Mouse (Mus musculus): ENCODE measurements at regions not wholly inside any gene's neighbourhood (a gene's known extent, or its start where the extent isn't known, plus 50 kb on each side); places are given as distances from the start of the nearest gene placed in this dataset.

- H3K27me3 ChIP-seq (ENCODE audit: control insufficient read depth, insufficient read depth, low read length) = no peaks in the 10 kb centered on the region
- H3K4me3 ChIP-seq (replicated peaks; ENCODE audit: insufficient read depth, low read depth, low read length) = no peak overlapping the region
- no peak overlapping the region for H3K27ac ChIP-seq (ENCODE audit: insufficient read depth, low read length)
- no peak for DNase-seq
- WGBS = 36% methylated on average over 7 of the region's 7 CpGs
- H3K4me1 ChIP-seq (ENCODE audit: control insufficient read depth, insufficient read depth, low read length) = no peaks in the 10 kb centered on the region
- TF ChIP-seq CTCF (IDR thresholded peaks at IDR 0.05; ENCODE audit: borderline replicate concordance, insufficient read depth, low read depth, low read length) (no peak), POLR2A (IDR thresholded peaks at IDR 0.05; ENCODE audit: borderline replicate concordance, insufficient read depth, low read length) (no peak)
Observed at GRCm38 (mm10) chr8:102978161-102978581, 192.7 kb upstream of the Cdh11 start.

- TF ChIP-seq CTCF (IDR thresholded peaks at IDR 0.05; ENCODE audit: borderline replicate concordance, insufficient read depth, low read depth, low read length) = no peak
- TF ChIP-seq POLR2A (IDR thresholded peaks at IDR 0.05; ENCODE audit: borderline replicate concordance, insufficient read depth, low read length) = no peak
- Histone ChIP-seq H3K4me1 (ENCODE audit: control insufficient read depth, insufficient read depth, low read length) (no peaks in the 10 kb centered on the region), H3K27me3 (ENCODE audit: control insufficient read depth, insufficient read depth, low read length) (no peaks in the 10 kb centered on the region), H3K27ac (ENCODE audit: insufficient read depth, low read length) (no peak overlapping the region), H3K4me3 (replicated peaks; ENCODE audit: insufficient read depth, low read depth, low read length) (no peak overlapping the region)
- no peak for DNase-seq
- WGBS = 62% methylated on average over 3 of the region's 3 CpGs
Observed at GRCm38 (mm10) chr8:102983220-102983909, 197.9 kb upstream of the Cdh11 start.

DNA sequence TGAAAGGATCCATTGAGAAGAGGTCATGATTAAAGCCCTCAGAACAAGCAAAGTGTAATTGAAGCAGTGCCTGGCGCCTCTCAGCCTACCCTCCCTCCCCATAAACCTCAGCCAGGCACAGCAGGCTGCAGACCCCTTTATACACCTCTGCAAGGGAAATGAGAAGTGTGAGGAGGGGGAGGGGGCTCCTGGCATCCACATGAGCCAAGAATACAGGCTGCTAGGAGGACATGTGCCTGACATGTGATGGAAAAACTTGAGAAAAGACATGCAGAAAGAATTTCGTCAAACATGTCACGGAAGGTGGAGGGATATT is 198.4 kb upstream of the Cdh11 start:
- TF ChIP-seq POLR2A (IDR thresholded peaks at IDR 0.05; ENCODE audit: borderline replicate concordance, insufficient read depth, low read length) (no peak), CTCF (IDR thresholded peaks at IDR 0.05; ENCODE audit: borderline replicate concordance, insufficient read depth, low read depth, low read length) (no peak)
- H3K4me1 ChIP-seq (ENCODE audit: control insufficient read depth, insufficient read depth, low read length) = no peaks in the 10 kb centered on the region
- H3K27ac ChIP-seq (ENCODE audit: insufficient read depth, low read length) = no peak overlapping the region
- no peak for DNase-seq
- 24% methylated on average over 3 of the region's 3 CpGs for WGBS
- no peak overlapping the region for H3K4me3 ChIP-seq (replicated peaks; ENCODE audit: insufficient read depth, low read depth, low read length)
- H3K27me3 ChIP-seq (ENCODE audit: control insufficient read depth, insufficient read depth, low read length) = no peaks in the 10 kb centered on the region

DNA sequence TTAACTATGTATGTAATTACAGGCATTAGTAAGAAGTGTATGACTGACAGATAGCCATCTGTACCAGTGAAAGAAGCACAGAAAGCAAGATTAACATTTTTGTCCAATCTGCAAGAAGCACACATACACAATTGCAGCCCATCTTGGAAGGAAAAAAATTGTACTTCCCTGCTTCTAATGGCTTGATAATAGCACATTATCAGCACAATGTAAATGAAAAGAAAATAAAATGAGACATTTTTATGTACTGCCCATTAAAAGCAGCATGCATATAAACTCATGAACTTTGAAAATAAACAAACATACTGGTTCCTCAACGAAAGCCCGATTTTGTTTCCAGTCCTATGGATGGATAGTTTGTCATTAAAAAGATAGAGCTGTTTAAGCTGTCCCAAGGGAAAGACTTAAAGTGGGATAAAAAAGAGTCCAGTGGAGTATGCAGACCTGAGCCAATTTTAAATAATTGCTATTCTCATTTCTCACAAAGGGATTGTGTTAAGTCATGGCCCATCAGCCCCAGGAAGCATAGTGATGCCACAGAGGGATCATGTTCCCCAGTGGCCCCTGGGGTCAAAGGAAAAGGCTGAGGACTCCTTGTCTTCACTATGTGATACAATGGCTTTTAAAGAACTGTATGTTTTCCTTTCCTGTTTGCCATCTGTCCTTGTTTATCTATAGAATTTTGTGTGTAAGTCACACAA is 222.0 kb upstream of the Cdh11 start:
- Histone ChIP-seq H3K27ac (ENCODE audit: insufficient read depth, low read length) (no peak overlapping the region), H3K27me3 (ENCODE audit: control insufficient read depth, insufficient read depth, low read length) (no peaks in the 10 kb centered on the region), H3K4me3 (replicated peaks; ENCODE audit: insufficient read depth, low read depth, low read length) (no peak overlapping the region), H3K4me1 (ENCODE audit: control insufficient read depth, insufficient read depth, low read length) (no peaks in the 10 kb centered on the region)
- 37% methylated on average over 2 of the region's 2 CpGs for WGBS
- TF ChIP-seq CTCF (IDR thresholded peaks at IDR 0.05; ENCODE audit: borderline replicate concordance, insufficient read depth, low read depth, low read length) = no peak
- TF ChIP-seq POLR2A (IDR thresholded peaks at IDR 0.05; ENCODE audit: borderline replicate concordance, insufficient read depth, low read length) = no peak
- no peak for DNase-seq

GRCm38 (mm10) chr8:103019121-103019520 is 233.7 kb upstream of the Cdh11 start:
- DNase-seq = peak; percentile 8 to 10

GRCm38 (mm10) chr8:103023237-103023636 is 237.8 kb upstream of the Cdh11 start:
- 84% methylated on average over 1 of the region's 1 CpGs for WGBS
- H3K27me3 ChIP-seq (ENCODE audit: control insufficient read depth, insufficient read depth, low read length) = no peaks in the 10 kb centered on the region

More at GRCm38 (mm10) chr8:103019121-103019520, 233.7 kb upstream of the Cdh11 start:
- H3K4me1 ChIP-seq (ENCODE audit: control insufficient read depth, insufficient read depth, low read length) = no peaks in the 10 kb centered on the region
- no peak for TF ChIP-seq CTCF (IDR thresholded peaks at IDR 0.05; ENCODE audit: borderline replicate concordance, insufficient read depth, low read depth, low read length)
- no peak for TF ChIP-seq POLR2A (IDR thresholded peaks at IDR 0.05; ENCODE audit: borderline replicate concordance, insufficient read depth, low read length)
- 2% methylated on average over 4 of the region's 4 CpGs for WGBS
- no peaks in the 10 kb centered on the region for H3K27me3 ChIP-seq (ENCODE audit: control insufficient read depth, insufficient read depth, low read length)
- no peak overlapping the region for H3K4me3 ChIP-seq (replicated peaks; ENCODE audit: insufficient read depth, low read depth, low read length)
- H3K27ac ChIP-seq (ENCODE audit: insufficient read depth, low read length) = no peak overlapping the region

DNA sequence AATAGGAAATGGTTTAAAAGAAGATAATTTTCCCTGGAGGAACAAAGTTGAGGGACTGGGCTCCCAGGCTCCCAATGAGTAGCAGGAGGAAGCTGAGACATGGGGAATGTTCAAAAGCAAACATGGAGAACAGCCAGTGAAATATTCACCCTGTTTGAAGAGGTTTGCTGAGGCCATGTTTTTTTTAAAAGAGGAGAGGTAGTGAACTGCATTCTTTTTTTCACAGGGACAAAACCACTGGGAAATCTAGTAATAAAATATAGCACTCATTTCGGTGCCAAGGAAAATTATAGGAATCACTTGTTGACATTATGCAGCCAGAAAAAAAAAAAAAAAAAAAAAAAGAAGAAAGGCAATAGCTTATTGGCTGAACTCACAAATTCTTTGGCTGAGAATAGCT is 246.3 kb upstream of the Cdh11 start:
- 95% methylated on average over 1 of the region's 1 CpGs for WGBS
- Histone ChIP-seq H3K4me3 (replicated peaks; ENCODE audit: insufficient read depth, low read depth, low read length) (no peak overlapping the region), H3K27ac (ENCODE audit: insufficient read depth, low read length) (no peak overlapping the region), H3K4me1 (ENCODE audit: control insufficient read depth, insufficient read depth, low read length) (no peaks in the 10 kb centered on the region), H3K27me3 (ENCODE audit: control insufficient read depth, insufficient read depth, low read length) (no peaks in the 10 kb centered on the region)
- TF ChIP-seq CTCF (IDR thresholded peaks at IDR 0.05; ENCODE audit: borderline replicate concordance, insufficient read depth, low read depth, low read length) (no peak), POLR2A (IDR thresholded peaks at IDR 0.05; ENCODE audit: borderline replicate concordance, insufficient read depth, low read length) (no peak)
- no peak for DNase-seq

More at GRCm38 (mm10) chr8:103023237-103023636, 237.8 kb upstream of the Cdh11 start:
- no peak for DNase-seq
- Histone ChIP-seq H3K4me1 (ENCODE audit: control insufficient read depth, insufficient read depth, low read length) (no peaks in the 10 kb centered on the region), H3K27ac (ENCODE audit: insufficient read depth, low read length) (no peak overlapping the region), H3K4me3 (replicated peaks; ENCODE audit: insufficient read depth, low read depth, low read length) (no peak overlapping the region)
- no peak for TF ChIP-seq POLR2A (IDR thresholded peaks at IDR 0.05; ENCODE audit: borderline replicate concordance, insufficient read depth, low read length)
- TF ChIP-seq CTCF (IDR thresholded peaks at IDR 0.05; ENCODE audit: borderline replicate concordance, insufficient read depth, low read depth, low read length) = no peak

GRCm38 (mm10) chr8:103033956-103034355 is 248.5 kb upstream of the Cdh11 start:
- H3K4me1 ChIP-seq (ENCODE audit: control insufficient read depth, insufficient read depth, low read length) = no peaks in the 10 kb centered on the region
- H3K4me3 ChIP-seq (replicated peaks; ENCODE audit: insufficient read depth, low read depth, low read length) = no peak overlapping the region
- 85% methylated on average over 3 of the region's 3 CpGs for WGBS
- no peak for DNase-seq
- no peaks in the 10 kb centered on the region for H3K27me3 ChIP-seq (ENCODE audit: control insufficient read depth, insufficient read depth, low read length)
- TF ChIP-seq POLR2A (IDR thresholded peaks at IDR 0.05; ENCODE audit: borderline replicate concordance, insufficient read depth, low read length) (no peak), CTCF (IDR thresholded peaks at IDR 0.05; ENCODE audit: borderline replicate concordance, insufficient read depth, low read depth, low read length) (no peak)
- no peak overlapping the region for H3K27ac ChIP-seq (ENCODE audit: insufficient read depth, low read length)
